Mouse (Mus musculus) cerebellum, postnatal 14 days (tissue): Measurements from ENCODE around the gene Furin.
A peak's percentile ranks its signal among the peaks of the same experiment; 100 is the strongest.

Source experiments
- DNase-seq, 2 experiments: peaks; one replicate each; pipeline ENCODE4 v3.0.0; 2021; ENCODE audit warnings: mixed read lengths in 2 of 2

The Furin gene

DNA sequence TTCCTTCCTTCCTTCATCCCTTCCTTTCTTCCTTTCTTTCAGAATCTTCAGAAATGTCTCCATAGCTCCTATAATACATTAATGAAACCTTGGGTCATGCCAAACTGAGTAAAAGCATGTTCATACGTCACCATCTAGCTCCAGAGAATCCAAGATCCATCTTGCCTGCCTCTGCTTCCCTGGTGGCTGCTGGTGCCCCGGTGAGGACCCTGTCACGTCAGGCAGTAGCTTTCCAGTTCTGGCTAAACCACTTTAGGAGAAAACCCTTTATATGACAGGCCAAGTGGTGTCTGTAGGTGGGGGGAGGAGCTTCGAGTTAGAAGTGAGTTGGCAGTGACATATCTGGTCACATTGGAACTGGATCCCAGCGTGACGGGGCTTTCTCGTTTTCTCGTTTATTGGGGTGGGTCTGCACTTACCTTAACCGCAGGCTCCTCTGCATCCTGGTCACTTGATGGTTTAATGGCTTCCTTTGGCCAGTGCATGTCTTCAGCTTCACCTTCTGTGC lies at the start of gene Furin:
Gene Furin (minus strand): TSS at position 249 of the 508 bp plus-strand sequence.
- DNase-seq = no peak

DNA sequence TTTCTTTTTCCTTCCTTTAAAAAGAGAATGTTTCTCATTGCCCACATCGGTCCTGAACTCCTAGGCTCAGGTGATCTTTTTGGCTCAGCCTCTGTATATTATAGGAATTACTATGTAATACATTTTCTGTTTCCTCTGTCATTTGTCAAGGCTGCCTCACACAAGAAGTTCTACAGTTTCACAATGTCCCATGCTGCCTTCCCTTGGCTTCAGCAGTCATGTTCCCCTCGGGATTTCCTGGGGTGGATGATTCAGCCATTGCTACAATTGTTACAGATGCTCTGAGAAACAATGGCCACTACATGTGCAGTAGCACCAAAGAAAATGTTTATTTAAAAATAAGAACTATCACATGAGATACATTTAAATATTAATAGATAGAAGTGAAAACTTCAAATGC lies 49.5 kb upstream of the Furin start:
- DNase-seq = no peak

DNA sequence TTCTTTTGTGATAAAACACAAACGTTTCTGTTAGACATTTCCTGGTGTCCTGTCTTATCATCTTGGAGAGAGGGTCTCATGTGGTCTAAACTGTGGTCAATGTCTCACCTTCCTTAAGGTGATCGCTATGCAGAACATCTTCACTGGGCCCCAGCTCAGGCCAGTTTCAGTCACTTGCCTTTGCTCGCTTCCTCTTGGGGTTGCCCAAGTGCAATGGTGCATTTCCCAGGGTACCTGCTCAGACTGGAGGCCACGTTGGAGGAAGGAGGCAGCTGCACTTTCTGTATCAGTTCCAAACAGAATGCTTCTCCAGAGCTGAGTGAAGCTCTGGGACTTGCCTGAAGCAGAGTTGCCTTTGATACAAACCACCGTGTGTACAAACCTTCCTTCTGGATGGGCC lies 48.8 kb upstream of the Furin start:
- DNase-seq = no peak

DNA sequence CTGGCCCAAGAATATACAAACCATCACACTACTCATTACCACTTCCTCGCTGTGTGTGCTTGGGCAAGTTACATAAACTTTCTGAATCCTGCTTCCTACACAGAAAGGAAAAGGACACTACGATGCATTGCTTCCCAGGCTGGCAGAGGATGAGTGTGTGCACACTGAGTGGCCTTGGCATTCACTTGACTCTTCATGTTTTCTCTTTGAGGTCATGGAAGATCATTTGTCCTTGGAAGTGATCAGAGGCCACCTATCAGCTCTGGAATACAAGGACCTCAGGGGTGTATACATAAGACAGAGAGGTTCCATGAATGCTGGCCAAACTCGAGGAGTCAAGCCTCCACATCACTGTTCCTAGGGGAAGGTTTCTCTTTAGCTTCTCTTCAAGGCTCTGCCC lies 47.9 kb upstream of the Furin start:
- DNase-seq = no peak

DNA sequence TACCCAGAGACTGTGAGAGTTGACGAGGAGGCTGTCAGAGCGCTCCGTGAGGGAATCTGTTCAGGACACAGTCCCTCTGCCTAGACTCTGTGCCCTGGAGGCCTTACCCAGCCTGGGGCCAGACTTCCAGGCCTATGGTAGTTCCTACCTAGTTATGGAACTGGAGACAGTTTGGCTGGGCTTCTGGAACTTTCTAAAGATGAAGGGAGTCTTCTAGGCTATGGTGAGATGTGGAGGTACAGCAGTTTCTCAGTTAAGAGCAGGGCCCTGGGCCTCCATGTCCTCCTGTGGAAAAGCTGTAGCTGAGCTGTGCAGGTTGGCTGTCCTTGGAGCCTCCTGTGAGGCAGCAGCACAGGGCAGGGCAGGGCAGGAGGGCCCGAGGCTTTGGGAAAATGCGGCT lies 47.0 kb upstream of the Furin start:
- no peak for DNase-seq

DNA sequence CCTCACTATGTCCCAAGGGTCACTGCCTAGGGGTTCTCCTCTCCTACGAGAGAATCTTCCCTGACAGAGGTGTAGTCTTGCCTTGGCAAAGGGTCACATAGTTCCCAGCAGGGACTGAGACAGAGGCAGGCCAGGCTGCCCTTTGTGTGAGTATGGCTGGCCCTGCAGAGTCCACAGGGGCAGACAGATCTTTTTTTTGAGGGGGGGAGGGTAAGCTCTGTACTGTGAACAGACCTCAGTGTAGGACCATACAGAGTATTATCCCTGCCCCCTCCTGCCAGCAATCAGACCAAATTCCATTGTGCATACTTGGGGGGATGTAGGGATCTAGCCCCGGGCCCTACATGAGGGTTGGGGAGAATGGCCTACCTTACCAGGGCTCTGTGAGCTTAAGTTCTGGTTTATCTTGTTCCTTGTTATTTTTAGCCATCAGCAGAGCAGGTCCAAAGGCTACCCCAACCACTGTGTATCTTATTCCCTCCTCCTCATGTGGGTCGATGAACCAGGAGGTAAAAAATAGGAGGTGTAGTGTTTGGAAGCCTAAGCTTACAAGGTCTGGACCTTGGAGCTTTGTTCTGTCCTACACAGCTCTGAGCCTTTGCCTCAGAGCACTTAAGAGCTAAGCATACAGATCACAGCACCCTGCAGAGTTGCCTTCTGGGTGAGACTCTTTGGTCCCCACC lies 46.5 kb upstream of the Furin start:
- no peak for DNase-seq

DNA sequence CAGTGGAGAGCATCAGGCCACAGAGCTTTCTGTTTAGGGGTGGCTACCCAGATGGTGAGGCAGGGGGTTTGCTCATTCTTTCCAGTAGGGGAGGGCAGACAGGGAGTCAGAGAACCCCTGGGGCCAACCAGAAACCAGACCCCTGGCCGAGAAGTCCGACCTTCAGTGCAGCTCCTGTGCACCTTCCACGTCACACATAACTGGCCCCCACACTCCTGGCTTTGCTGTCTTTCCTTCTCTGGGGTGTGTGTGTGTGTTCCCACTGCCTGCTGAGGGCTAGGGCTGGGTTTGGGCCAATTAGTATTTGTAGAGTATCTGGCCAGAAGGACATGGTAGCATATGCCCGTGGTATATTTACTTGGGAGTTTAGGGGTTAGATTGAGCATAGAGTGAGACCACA lies 45.1 kb upstream of the Furin start:
- DNase-seq = no peak

DNA sequence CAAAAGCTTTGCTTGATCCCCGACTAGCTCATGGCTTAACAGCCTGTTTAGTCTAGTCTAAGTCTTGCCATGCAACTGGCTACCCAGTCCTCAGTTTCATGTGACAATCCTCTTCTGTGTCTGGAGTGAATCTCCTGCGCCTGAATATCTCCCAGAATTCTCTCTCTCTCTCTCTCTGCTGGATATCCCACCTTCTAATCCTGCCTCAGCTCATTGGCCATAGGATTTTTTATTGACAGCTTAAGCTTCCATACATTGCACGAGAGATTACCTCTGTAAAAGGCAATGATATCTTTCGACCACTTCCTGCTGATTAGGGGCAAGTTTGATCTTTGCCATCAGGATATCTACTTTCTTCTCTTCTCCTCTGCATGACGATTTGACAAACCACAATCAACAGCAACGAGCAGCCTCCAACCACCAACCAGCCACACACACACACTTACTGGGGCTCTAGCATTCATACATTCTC lies 44.4 kb upstream of the Furin start:
- DNase-seq = no peak

DNA sequence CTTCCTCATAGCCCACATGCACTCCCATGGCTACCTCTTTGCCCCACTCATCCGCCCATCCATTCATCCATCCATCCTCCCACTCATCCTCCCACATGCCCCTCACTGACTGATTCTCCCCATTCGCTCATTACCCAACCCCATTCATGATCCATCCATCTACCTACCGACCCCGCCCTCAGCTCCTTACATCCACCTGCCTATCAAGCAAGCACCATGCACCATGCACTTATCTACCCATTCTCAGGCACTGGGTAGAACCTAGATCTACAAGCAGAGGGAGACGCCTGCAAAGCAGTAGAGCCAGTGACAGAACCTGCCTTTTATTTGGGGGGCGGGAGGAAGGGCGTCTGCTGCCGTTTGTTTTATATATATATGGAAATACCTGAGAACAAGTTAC lies 42.1 kb upstream of the Furin start:
- no peak for DNase-seq

DNA sequence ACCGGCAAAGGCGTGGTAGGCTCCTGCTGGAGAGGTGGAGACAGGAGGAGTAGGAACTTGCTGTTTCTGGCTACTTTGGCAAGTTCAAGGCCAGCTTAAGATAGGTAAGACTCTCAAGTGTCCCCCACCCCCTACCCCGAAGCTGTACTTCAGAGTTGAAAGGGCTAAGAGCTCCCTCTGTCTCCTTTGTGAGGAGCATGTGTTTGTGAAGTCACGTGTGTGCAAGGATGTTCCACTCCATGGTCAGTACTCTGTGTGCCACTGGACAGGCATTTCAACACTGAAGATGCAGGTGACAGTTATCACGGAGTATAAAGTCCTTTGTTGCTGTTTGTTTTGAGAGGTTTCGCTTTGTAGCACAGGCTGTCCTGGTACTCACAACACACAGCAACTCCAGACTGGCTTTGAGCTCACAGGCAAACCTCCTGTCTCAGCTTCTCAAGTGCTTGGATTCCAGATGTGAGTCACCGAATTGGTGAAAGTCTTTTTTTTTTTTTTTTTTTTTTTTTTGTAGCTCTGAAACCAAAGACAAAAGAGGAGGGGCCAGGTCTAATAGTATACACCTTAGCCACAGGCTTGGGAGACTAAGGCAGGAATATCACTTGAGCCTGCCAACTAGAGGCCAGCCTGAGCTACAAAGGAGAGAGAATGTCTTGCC lies 41.1 kb upstream of the Furin start:
- DNase-seq = no peak

DNA sequence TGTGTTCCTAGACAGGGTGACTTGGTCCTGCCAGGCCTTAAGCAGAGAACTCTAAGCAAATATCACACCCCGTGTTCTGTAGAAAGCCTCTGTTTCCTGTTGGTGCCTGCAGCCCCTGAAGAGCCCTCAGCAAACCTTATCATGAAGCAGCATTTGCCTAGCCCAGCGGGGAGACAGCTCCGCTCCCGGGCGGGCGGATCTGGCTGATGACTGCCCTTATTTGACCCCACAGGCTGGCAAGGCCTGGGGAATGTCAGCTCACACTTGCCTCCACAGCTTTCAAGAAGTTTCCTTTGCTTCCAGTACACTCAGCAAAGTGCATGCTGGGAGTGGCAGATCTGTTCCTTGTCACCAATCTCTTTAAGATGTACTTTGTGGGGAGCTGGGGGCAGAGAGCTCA lies 40.3 kb upstream of the Furin start:
- DNase-seq = no peak

DNA sequence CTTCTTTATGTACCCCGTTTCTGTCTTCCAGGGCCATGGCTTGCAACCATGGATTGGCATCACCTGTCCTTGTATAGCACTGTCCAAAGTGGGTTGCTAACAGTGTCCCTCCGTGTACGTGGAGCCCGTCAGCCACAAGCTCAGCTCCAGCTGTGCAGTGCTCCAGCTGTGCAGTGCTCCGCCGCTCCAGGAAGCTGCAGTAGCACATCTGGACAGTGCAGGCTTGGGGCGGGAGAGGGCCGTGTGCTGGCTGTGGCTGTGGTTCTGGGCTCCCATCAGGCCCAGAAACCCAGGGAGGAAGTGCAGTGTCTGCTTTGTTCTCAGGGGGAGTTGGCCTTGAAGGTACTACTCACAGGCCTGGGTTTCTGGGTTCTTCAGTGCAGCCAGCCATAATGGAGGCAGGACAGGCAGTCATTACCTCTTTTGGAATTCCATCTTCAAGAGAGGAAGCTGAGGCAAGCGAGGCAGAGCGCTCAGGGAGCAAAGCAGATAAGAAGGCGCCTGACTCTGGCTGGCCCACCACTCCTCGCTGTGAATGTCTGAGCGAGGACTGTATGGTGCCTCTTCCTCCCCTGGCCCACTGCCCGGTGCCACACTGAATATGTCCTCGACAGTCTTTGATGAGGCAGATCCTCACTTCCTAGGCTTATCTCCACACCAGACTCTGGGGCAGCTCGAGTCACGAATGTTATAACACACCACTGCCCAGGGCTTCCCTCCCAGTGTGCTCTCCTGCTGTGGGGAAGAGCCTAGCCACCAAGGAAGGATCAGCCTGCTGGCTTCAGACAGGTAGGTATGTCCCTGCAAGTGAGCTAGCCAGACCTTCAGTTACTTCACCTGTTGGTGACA lies 39.4 kb upstream of the Furin start:
- peak; percentile 58 to 62 for DNase-seq

DNA sequence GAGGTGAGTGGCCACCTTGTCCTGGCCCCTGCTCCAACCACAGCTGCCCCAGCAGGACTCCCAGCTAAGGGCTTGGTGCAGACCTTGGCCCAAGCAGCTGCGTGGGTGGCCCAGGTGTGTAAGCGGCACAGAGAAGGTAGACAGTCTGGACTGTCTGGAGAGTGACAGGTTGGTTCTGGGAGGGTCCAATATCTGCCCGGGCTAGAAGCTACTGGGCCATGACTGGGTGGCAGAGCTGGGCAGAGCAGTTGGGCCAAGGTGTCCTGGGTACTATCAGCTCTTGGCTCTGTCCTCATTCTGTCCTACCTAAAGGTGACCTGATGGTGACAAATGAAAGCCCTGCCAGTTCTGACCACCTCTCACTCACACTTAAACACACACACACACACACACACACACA lies 37.9 kb upstream of the Furin start:
- DNase-seq = no peak

DNA sequence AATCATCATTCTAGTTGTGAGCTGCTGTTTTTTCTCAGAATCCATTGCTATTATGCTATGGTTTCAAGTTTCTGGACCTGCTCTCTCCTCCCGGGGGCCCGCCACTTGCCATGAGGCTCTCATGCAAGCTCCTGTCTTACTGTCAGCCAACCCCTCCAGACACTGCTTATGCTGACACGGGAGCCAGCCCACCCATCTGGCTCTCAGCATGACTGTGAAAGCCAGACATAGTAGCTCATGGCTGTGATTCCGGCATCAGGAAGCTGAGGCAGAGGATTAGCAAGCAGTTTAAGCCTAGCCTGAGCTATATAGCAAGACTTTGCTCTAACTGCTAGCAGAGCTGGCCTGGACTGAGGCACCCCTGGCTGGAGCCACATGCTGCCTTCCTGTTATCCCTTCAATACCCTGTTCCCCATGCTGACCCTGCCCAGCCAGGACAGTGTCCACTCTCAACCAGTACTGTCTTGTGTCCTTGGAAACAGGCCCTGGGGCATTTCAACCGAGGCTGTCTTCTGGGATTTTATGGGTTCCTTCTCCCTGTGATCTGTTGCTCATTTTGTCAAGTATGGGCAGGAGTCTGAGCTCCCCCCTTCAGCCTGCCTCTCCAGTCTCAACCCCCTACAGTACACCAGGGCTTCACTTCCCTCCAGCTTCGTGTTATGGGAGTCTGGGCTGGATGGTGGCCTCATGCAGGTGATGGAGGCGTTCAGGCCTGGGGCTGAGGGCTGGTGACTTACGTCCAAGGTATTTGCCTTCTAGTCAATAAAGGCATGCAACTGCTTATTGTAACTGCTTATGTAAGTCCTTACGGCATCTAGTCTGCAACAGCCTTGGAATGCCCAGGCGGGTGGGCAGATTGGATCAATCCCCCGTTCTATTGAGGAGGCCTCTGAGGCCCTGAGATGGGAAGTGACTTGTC lies 37.0 kb upstream of the Furin start:
- peak; percentile 36 to 51 for DNase-seq

DNA sequence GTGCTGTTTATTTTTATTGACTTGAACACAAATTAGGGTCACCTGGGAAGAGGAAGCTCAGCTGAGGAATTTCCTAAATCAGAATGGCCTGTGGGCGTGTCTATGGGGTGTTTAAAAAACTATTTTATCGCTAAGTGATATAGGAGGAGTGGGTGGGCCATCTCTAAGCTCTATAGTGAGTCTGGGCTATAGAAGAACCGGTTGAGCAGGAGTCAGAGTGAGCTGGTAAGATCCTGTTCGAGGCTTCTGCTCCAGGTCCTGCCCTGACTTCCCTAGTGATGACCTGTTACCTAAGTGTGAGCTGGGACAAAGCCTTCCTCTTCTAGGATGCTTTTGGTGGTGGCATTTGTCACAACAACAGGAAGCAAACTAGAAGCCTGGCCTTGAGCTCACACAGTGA lies 35.4 kb upstream of the Furin start:
- DNase-seq = no peak

DNA sequence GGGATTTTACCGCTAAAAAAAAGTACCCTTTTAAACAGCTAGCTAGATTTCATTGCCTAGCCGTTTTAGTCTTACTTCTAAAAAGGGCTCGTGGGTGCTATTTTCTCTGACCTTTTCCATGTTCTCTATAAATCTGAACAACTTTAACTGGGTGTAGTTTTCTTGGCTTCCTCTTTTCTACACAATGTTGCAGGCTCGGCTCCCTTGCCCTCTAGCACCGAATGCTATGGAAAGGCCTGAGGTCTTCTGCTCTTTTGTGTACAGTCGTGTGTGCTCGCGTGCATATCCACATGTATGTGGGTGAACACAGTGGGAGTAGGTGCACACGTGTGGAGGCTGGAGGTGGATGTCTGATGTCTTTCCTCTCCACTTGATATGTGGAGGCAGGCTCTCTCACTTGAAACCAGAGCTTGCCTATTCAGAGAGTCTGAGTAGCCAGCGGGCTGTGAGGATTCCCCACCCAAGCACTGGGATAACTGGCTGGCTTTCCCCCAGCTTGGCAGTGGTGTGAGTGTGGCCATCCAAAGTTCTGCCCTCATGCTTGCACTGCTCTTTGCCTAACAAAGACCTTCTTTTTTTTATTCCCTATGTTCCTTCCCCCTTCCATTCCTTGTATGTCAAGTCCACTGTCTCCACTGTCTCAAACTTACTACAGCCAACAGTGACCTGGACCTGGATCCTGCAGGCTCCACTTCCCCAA lies 34.7 kb upstream of the Furin start:
- DNase-seq = peak; percentile 59

DNA sequence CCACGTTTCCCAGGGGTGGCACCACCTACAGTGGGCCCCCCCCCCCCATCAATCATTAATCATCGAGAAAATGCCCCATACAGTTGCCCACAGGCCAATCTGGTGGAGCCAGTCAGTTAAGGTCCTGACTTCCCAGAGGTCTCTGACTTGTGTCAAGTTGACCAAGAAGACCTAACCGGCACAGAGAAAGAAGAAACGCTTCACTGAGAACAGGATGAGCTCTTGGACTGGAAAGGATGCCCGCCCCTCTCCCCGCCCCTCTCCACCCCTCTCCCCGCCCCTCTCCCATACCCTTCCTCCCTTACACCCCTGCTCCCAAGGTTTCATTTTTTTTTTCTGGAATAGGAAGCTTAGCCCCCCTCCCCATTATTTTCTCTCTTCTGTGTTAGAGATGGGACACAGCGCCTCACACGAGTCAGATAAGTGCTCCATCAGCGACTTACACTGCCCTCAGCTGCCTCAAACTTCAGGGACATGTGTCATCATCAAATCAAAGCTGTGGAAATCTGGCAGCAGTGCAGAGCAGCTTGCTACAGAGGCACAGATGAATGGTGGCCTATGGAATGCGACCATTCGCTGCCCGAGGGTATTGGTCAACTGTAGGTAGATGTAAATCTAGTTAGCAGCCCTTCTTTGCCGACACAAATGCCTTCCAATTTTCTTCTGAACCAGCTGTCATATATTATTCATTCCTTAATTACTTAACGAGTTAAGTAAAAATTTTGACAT lies 34.0 kb upstream of the Furin start:
- no peak for DNase-seq

DNA sequence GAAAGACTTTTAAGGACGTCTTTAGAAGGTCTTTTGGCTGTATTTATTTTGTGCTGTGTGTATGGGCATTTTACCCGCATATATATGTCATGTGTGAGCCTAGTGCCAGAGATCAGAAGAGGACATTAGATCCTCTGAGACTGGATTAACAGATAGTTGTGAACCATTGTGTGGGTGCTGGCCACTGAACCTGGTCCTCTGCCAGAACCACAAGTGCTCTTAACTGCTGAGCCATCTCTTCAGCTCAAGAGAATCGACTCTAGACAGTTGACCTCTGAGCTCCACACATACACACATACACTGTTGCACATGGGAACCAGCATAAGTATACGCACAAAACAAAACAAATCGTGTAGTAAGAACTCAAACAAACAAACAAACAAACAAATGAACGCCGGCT lies 31.3 kb upstream of the Furin start:
- DNase-seq = no peak

DNA sequence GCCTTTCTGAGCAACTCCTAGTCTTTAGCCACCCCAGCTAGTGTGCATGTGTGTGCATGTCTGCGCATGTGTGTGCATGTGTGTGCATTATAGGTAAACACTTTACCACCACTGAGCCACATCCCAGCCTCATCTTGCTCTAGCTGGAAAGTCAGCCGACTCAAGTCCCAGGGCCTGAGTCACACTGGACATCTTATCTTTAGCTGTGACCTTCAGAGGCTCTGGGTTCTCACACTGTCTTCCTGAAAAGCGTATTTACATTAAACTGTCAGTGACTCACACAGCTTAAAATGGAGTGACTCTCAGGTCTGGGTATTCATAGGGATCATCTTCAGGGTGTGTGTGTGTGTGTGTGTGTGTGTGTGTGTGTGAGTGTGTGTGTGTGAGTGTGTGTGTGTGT lies 30.4 kb upstream of the Furin start:
- no peak for DNase-seq

DNA sequence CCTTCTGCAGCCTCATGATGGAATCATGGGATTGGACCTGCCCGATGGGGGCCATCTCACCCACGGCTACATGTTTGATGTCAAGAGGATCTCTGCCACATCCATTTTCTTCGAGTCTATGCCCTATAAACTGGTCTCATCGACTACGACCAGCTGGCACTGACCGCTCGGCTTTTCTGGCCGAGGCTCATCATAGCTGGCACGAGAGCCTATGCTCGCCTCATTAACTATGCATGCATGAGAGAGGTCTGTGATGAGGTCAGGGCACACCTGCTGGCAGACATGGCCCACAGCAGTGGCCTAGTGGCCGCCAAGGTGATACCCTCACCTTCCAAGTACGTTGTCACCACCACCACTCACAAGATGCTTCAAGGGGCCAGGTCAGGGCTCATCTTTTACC lies 24.4 kb upstream of the Furin start:
- peak; percentile 73 to 74 for DNase-seq

DNA sequence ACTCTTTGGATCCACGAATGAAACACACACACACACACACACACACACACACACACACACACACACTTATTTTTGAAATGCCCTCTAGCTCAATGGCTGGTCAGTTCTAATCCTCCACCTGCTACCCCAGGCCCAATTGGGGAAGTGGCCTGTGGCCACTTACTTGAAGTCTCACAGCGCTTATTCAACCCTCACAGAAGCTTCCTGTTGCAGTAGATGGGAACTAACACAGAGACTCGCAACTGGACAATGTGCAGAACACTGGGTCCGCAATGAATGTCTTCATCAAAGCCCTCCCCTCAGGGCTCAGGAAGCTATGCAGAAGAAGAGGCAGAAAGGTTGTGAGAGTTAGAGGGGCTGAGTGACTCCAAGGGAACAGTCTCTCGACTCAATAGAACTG lies 22.5 kb upstream of the Furin start:
- DNase-seq = no peak
